Mouse (Mus musculus) left cerebral cortex, postnatal 4 days (tissue): ENCODE results near the gene Tmem204. TPM values are rescaled to one million over a fixed set of nuclear protein-coding genes. Genes with fewer than 3 reads are reported as not detected.
"Not testable (repeated sequence)": the region's sequence is repeated elsewhere in the genome, so short reads cannot be mapped to it uniquely, and the experiment has no call there.

ENCODE experiments used
- DNase-seq: peaks from one replicate; pipeline ENCODE4 v3.0.0-alpha.2; 2022
- intact Hi-C: fragments of 180-260 bp; cut with DNase I; formaldehyde crosslinking; loops from one replicate; pipeline ENCODE4 v1.15.1; 2025
- total RNA-seq, 2 experiments: library from RNA; stranded (reverse); gene quantifications; 2 replicates each; pipeline ENCODE4 v1.2.3; 2021

The Tmem204 gene
- 1 to 10 TPM; 5.4 to 6.7 TPM for total RNA-seq

- DNase-seq: no peak
- intact Hi-C loops: no loop called here
Observed at GRCm38 (mm10) chr17:25083444-25083931, at the start of gene Tmem204. Tmem204 (minus strand) TSS chr17:25083591.

- intact Hi-C loops: no loop called here
- no peak for DNase-seq
Observed at GRCm38 (mm10) chr17:25130060-25130459, 46.7 kb upstream of the Tmem204 start.

GRCm38 (mm10) chr17:25127681-25128080 lies 44.3 kb upstream of the Tmem204 start:
- no peak for DNase-seq
- intact Hi-C loops: no loop called here

GRCm38 (mm10) chr17:25127079-25127478 lies 43.7 kb upstream of the Tmem204 start:
- intact Hi-C loops: no loop called here
- no peak for DNase-seq

- DNase-seq, intact Hi-C loops: not testable (repeated sequence)
Observed at GRCm38 (mm10) chr17:25125442-25126060, 42.2 kb upstream of the Tmem204 start.

- intact Hi-C loops: no loop called here
- DNase-seq: no peak
Observed at GRCm38 (mm10) chr17:25123979-25124378, 40.6 kb upstream of the Tmem204 start.

- intact Hi-C loops: no loop called here
- no peak for DNase-seq
Observed at GRCm38 (mm10) chr17:25120406-25120805, 37.0 kb upstream of the Tmem204 start, which contains the start of gene Ptx4. Ptx4 (plus strand) TSS chr17:25120760.

- no peak for DNase-seq
- intact Hi-C loops: no loop called here
Observed at GRCm38 (mm10) chr17:25117263-25117662, 33.9 kb upstream of the Tmem204 start.

- intact Hi-C loops: no loop called here
- peak; percentile 94 for DNase-seq
Observed at GRCm38 (mm10) chr17:25115664-25116432, 32.5 kb upstream of the Tmem204 start, which contains the start of gene Telo2. Telo2 (minus strand) TSS chr17:25115967.

- peak; percentile 14 for DNase-seq
- intact Hi-C loops: no loop called here
Observed at GRCm38 (mm10) chr17:25114908-25115645, 31.7 kb upstream of the Tmem204 start.

- intact Hi-C loops: no loop called here
- DNase-seq: no peak
Observed at GRCm38 (mm10) chr17:25112423-25112810, 29.0 kb upstream of the Tmem204 start.

GRCm38 (mm10) chr17:25111739-25112422 lies 28.5 kb upstream of the Tmem204 start:
- intact Hi-C loops: no loop called here
- peak; percentile 81 for DNase-seq

- intact Hi-C loops: no loop called here
- DNase-seq: no peak
Observed at GRCm38 (mm10) chr17:25111220-25111619, 27.8 kb upstream of the Tmem204 start.

GRCm38 (mm10) chr17:25110590-25110989 lies 27.2 kb upstream of the Tmem204 start:
- DNase-seq: no peak
- intact Hi-C loops: no loop called here

GRCm38 (mm10) chr17:25109578-25109977 lies 26.2 kb upstream of the Tmem204 start:
- intact Hi-C loops: no loop called here

GRCm38 (mm10) chr17:25107786-25108185 lies 24.4 kb upstream of the Tmem204 start:
- DNase-seq: no peak
- intact Hi-C loops: no loop called here

More at GRCm38 (mm10) chr17:25109578-25109977, 26.2 kb upstream of the Tmem204 start:
- DNase-seq: peak; percentile 54

GRCm38 (mm10) chr17:25101338-25101737 lies 17.9 kb upstream of the Tmem204 start:
- DNase-seq: no peak
- intact Hi-C loops: no loop called here

- intact Hi-C loops: no loop called here
- DNase-seq: no peak
Observed at GRCm38 (mm10) chr17:25100052-25100451, 16.7 kb upstream of the Tmem204 start.

GRCm38 (mm10) chr17:25096221-25096620 lies 12.8 kb upstream of the Tmem204 start:
- intact Hi-C loops: no loop called here
- no peak for DNase-seq

- intact Hi-C loops: no loop called here
- no peak for DNase-seq
Observed at GRCm38 (mm10) chr17:25090450-25090849, 7.1 kb upstream of the Tmem204 start.

- intact Hi-C loops: no loop called here
- no peak for DNase-seq
Observed at GRCm38 (mm10) chr17:25089158-25089557, 5.8 kb upstream of the Tmem204 start.
